Mouse (Mus musculus) neural tube, embryonic 14.5 days (tissue): ENCODE measurements around the gene Sec11a. TPM values are rescaled to one million over a fixed set of nuclear protein-coding genes. Genes with fewer than 3 reads are reported as not detected.
"Not testable (repeated sequence)": the region's sequence is repeated elsewhere in the genome, so short reads cannot be mapped to it uniquely, and the experiment has no call there.

Experiments used
- ATAC-seq: fragments of 200-750 bp; cut with Nextera tagmentation; 2 replicates; pipeline ENCODE4 v1.8.0; 2017; ENCODE audit warnings: low read depth, mild to moderate bottlenecking, moderate TSS enrichment, moderate library complexity
- H3K27ac ChIP-seq: fragments of 300-500 bp; sonication (generic); 2 replicates; pipeline ENCODE4 v1.5.1; 2014; ENCODE audit warnings: low read depth, mild to moderate bottlenecking, control low read depth, low read length, moderate library complexity, mixed read lengths
- H3K27me3 ChIP-seq: fragments of 300-500 bp; sonication (generic); 2 replicates; pipeline ENCODE4 v1.6.1; 2014; ENCODE audit warnings: low read length; ENCODE audit not compliant: control insufficient read depth, insufficient read depth
- H3K36me3 ChIP-seq: fragments of 300-500 bp; sonication (generic); 2 replicates; pipeline ENCODE4 v1.6.1; 2014; ENCODE audit warnings: low read length, mixed read lengths; ENCODE audit not compliant: control insufficient read depth, insufficient read depth
- H3K4me1 ChIP-seq: fragments of 300-500 bp; sonication (generic); 2 replicates; pipeline ENCODE4 v1.6.1; 2014; ENCODE audit warnings: low read length; ENCODE audit not compliant: control insufficient read depth, insufficient read depth
- H3K4me2 ChIP-seq: fragments of 300-500 bp; sonication (generic); 2 replicates; pipeline ENCODE4 v1.6.1; 2014; ENCODE audit warnings: mild to moderate bottlenecking, low read depth, low read length, control low read depth
- H3K4me3 ChIP-seq: fragments of 300-500 bp; sonication (generic); 2 replicates; pipeline ENCODE4 v1.5.1; 2014; ENCODE audit warnings: low read depth, low read length, control low read depth, mixed read lengths
- H3K9ac ChIP-seq: fragments of 300-500 bp; sonication (generic); replicated peaks from 2 replicates; pipeline ENCODE4 v1.6.1; 2014; ENCODE audit warnings: low read depth, mild to moderate bottlenecking, control low read depth, low read length, mixed read lengths
- H3K9me3 ChIP-seq: fragments of 300-500 bp; sonication (generic); 2 replicates; pipeline ENCODE4 v1.6.1; 2016; ENCODE audit warnings: low read length; ENCODE audit not compliant: control insufficient read depth
- WGBS: fragments of 180-500 bp; shearing (Covaris S2); extraction: QIAGEN DNeasy Blood & Tissue Kit; methylation state at CpG from one replicate; pipeline ENCODE4 v1.1.7; 2014; 5-methylcytosine and 5-hydroxymethylcytosine counted together
- polyA plus RNA-seq: library from polyadenylated mRNA; unstranded; fragments of >200 nt; fragmentation: Nextera tagmentation; extraction: Ambion mirVana; gene quantifications from 2 replicates; pipeline ENCODE4 v1.2.1, GENCODE M21; 2014

Gene Sec11a
- polyA plus RNA-seq, 1 experiment from 2014 or later, result 128 TPM

GRCm38 (mm10) chr7:80990276-80990675 is 42.7 kb upstream of the Sec11a start:
- H3K27ac ChIP-seq, result no peak overlapping the region
- no peaks in the 10 kb centered on the region for H3K9me3 ChIP-seq
- ATAC-seq, result no peak
- 93% methylated on average over 6 of the region's 6 CpGs for WGBS
- no peaks in the 10 kb centered on the region for H3K27me3 ChIP-seq
- H3K9ac ChIP-seq, result no peak overlapping the region
- no peak overlapping the region for H3K4me2 ChIP-seq
- no peak overlapping the region for H3K4me3 ChIP-seq
- H3K4me1 ChIP-seq, result peaks cover 22% of the 10 kb centered on the region
- no peaks in the 10 kb centered on the region for H3K36me3 ChIP-seq

- Histone ChIP-seq H3K27me3 (no peaks in the 10 kb centered on the region), H3K9me3 (no peaks in the 10 kb centered on the region), H3K4me2 (no peak overlapping the region), H3K9ac (no peak overlapping the region), H3K27ac (no peak overlapping the region), H3K4me1 (peaks cover 10% of the 10 kb centered on the region), H3K36me3 (no peaks in the 10 kb centered on the region), H3K4me3 (no peak overlapping the region)
- no peak for ATAC-seq
- 86% methylated on average over 4 of the region's 4 CpGs for WGBS
Measured at GRCm38 (mm10) chr7:80987805-80988625, 40.4 kb upstream of the Sec11a start.

- no peak overlapping the region for H3K27ac ChIP-seq
- H3K4me3 ChIP-seq, result no peak overlapping the region
- no peaks in the 10 kb centered on the region for H3K9me3 ChIP-seq
- no peaks in the 10 kb centered on the region for H3K36me3 ChIP-seq
- no peak for ATAC-seq
- peaks cover 2% of the 10 kb centered on the region; the same call in 1 of the 2 replicates for H3K4me1 ChIP-seq
- WGBS, result 69% methylated on average over 6 of the region's 6 CpGs
- no peak overlapping the region for H3K9ac ChIP-seq
- H3K4me2 ChIP-seq, result no peak overlapping the region
- no peaks in the 10 kb centered on the region for H3K27me3 ChIP-seq
Measured at GRCm38 (mm10) chr7:80986458-80987187, 39.0 kb upstream of the Sec11a start.

GRCm38 (mm10) chr7:80980566-80980965 is 33.0 kb upstream of the Sec11a start:
- 93% methylated on average over 11 of the region's 11 CpGs for WGBS
- Histone ChIP-seq H3K27me3 (no peaks in the 10 kb centered on the region), H3K27ac (no peak overlapping the region), H3K4me3 (no peak overlapping the region), H3K4me1 (no peaks in the 10 kb centered on the region), H3K36me3 (no peaks in the 10 kb centered on the region), H3K9ac (no peak overlapping the region), H3K4me2 (no peak overlapping the region), H3K9me3 (no peaks in the 10 kb centered on the region)
- ATAC-seq, result no peak

GRCm38 (mm10) chr7:80973638-80974015 is 26.0 kb upstream of the Sec11a start:
- H3K27ac ChIP-seq, H3K4me2 ChIP-seq, H3K9me3 ChIP-seq, H3K9ac ChIP-seq, H3K36me3 ChIP-seq, H3K4me1 ChIP-seq, H3K27me3 ChIP-seq, H3K4me3 ChIP-seq, ATAC-seq: not testable (repeated sequence)
- 56% methylated on average over 3 of the region's 3 CpGs for WGBS

GRCm38 (mm10) chr7:80972920-80973637 is 25.5 kb upstream of the Sec11a start:
- not testable (repeated sequence) for H3K9ac ChIP-seq, ATAC-seq, H3K27me3 ChIP-seq, H3K36me3 ChIP-seq, H3K4me2 ChIP-seq, H3K4me1 ChIP-seq, H3K27ac ChIP-seq, H3K4me3 ChIP-seq, H3K9me3 ChIP-seq
- 82% methylated on average over 4 of the region's 4 CpGs for WGBS

- Histone ChIP-seq H3K4me1 (no peaks in the 10 kb centered on the region), H3K36me3 (no peaks in the 10 kb centered on the region), H3K9me3 (no peaks in the 10 kb centered on the region), H3K27ac (no peak overlapping the region), H3K9ac (no peak overlapping the region), H3K27me3 (no peaks in the 10 kb centered on the region), H3K4me2 (no peak overlapping the region), H3K4me3 (no peak overlapping the region)
- 86% methylated on average over 5 of the region's 5 CpGs for WGBS
- no peak for ATAC-seq
Measured at GRCm38 (mm10) chr7:80972082-80972481, 24.5 kb upstream of the Sec11a start.

- Histone ChIP-seq H3K9me3 (no peaks in the 10 kb centered on the region), H3K9ac (no peak overlapping the region), H3K27ac (no peak overlapping the region), H3K4me1 (no peaks in the 10 kb centered on the region), H3K4me3 (no peak overlapping the region), H3K36me3 (no peaks in the 10 kb centered on the region), H3K27me3 (no peaks in the 10 kb centered on the region), H3K4me2 (no peak overlapping the region)
- WGBS, result 79% methylated on average over 2 of the region's 2 CpGs
- ATAC-seq, result no peak
Measured at GRCm38 (mm10) chr7:80971419-80971818, 23.8 kb upstream of the Sec11a start.

- H3K9ac ChIP-seq, result no peak overlapping the region
Measured at GRCm38 (mm10) chr7:80970913-80971312, 23.3 kb upstream of the Sec11a start.

More at GRCm38 (mm10) chr7:80970913-80971312, 23.3 kb upstream of the Sec11a start:
- no peaks in the 10 kb centered on the region for H3K36me3 ChIP-seq
- H3K4me1 ChIP-seq, result no peaks in the 10 kb centered on the region
- no peaks in the 10 kb centered on the region for H3K27me3 ChIP-seq
- 78% methylated on average over 3 of the region's 3 CpGs for whole genome bisulfite sequencing
- no peak overlapping the region for H3K4me3 ChIP-seq
- no peaks in the 10 kb centered on the region for H3K9me3 ChIP-seq
- no peak overlapping the region for H3K27ac ChIP-seq
- ATAC-seq, result no peak
- H3K4me2 ChIP-seq, result no peak overlapping the region
